Mouse (Mus musculus): ENCODE measurements around the gene Wdr66.

DNA sequence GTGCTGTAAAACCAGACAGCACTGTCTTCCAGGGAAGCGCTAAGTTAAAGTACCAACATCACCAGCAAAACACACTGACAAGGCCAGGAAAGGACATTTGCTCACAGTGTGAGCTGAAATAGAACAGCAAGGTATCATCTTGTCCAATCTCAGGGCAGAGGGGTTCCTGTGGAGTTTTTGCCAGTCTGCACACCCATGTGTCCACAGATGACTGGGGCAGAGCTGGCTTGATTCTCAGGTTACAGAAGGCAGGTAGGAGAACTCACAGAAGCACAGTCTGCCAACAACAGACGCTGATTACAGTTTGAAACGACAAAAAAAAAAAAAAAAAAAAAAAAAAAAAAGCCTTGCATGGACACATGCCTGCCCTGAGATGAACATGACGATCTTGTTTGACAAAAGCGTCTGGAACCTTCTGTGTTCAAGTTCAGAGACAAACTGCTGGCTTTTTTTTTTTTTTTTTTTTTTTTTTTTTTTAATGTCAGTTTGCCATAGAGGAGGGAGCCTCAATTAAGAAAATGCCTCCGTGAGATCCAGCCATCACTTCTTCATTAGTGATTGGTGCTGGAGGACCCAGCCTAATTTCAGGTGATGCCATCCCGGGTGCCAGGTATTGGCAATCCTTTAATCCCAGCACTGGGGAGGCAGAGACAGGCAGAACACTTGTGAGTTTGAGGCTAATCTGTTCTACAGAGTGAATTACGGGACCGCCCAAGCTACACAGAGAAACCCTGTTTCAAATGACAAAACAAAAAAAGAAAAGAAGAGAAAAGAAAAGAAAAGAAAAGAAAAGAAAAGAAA lies 29.6 kb downstream of the Wdr66 start:
- TF ChIP-seq CTCF (IDR thresholded peaks at IDR 0.05; ENCODE audit: borderline replicate concordance, insufficient read depth, low read depth, low read length) (no peak), POLR2A (IDR thresholded peaks at IDR 0.05; ENCODE audit: borderline replicate concordance, insufficient read depth, low read length) (no peak)
